Mouse (Mus musculus) activated CD4-positive, CD25-positive, alpha-beta regulatory T cell, adult 4 months (primary cell): ENCODE data around the gene Rgl2. TPM values are rescaled to one million over a fixed set of nuclear protein-coding genes. Genes with fewer than 3 reads are reported as not detected.
A peak's percentile ranks its signal among the peaks of the same experiment; 100 is the strongest.

Source experiments
- ATAC-seq: one replicate; pipeline ENCODE4 v1.8.0; 2017
- polyA plus RNA-seq, 2 experiments: library from polyadenylated mRNA; unstranded; fragments of 100-300 nt; shearing (Covaris generic); gene quantifications; one replicate each; pipeline ENCODE4 v1.2.1; 2017

Rgl2 gene
- polyA plus RNA-seq, 2 experiments from 2014 or later: 26.5 to 34.3 TPM

GRCm38 (mm10) chr17:33909077-33909868 is 20.1 kb upstream of the Rgl2 start, which contains the start of gene Daxx:
Daxx (plus strand) TSS chr17:33909414.
- peak; percentile 85 for ATAC-seq

GRCm38 (mm10) chr17:33909869-33910250 is 19.5 kb upstream of the Rgl2 start:
- ATAC-seq: no peak

GRCm38 (mm10) chr17:33910346-33911051 is 18.8 kb upstream of the Rgl2 start:
- ATAC-seq: no peak

- ATAC-seq: no peak
Measured at GRCm38 (mm10) chr17:33911052-33911812, 18.1 kb upstream of the Rgl2 start.

GRCm38 (mm10) chr17:33911813-33912414 is 17.4 kb upstream of the Rgl2 start:
- no peak for ATAC-seq

- no peak for ATAC-seq
Measured at GRCm38 (mm10) chr17:33913264-33913663, 16.1 kb upstream of the Rgl2 start.

GRCm38 (mm10) chr17:33913905-33914304 is 15.4 kb upstream of the Rgl2 start:
- no peak for ATAC-seq

- ATAC-seq: no peak
Measured at GRCm38 (mm10) chr17:33914969-33915391, 14.4 kb upstream of the Rgl2 start.

- ATAC-seq: peak; percentile 66
Measured at GRCm38 (mm10) chr17:33915671-33916250, 13.6 kb upstream of the Rgl2 start, which contains the start of the genes Tapbp and Zbtb22. Tapbp (plus strand) TSS chr17:33915899. Zbtb22 (plus strand) TSS chr17:33915904.

GRCm38 (mm10) chr17:33916294-33916693 is 13.0 kb upstream of the Rgl2 start:
- no peak for ATAC-seq

- ATAC-seq: no peak
Measured at GRCm38 (mm10) chr17:33916847-33917655, 12.3 kb upstream of the Rgl2 start.

- no peak for ATAC-seq
Measured at GRCm38 (mm10) chr17:33917656-33918292, 11.6 kb upstream of the Rgl2 start.

GRCm38 (mm10) chr17:33918293-33919203 is 10.8 kb upstream of the Rgl2 start:
- ATAC-seq: peak; percentile 6

- peak; percentile 56 for ATAC-seq
Measured at GRCm38 (mm10) chr17:33919351-33920281, 9.7 kb upstream of the Rgl2 start.

- peak; percentile 36 for ATAC-seq
Measured at GRCm38 (mm10) chr17:33920282-33921097, 8.9 kb upstream of the Rgl2 start.

- ATAC-seq: no peak
Measured at GRCm38 (mm10) chr17:33921361-33921760, 8.0 kb upstream of the Rgl2 start.

GRCm38 (mm10) chr17:33924577-33925283 is 4.6 kb upstream of the Rgl2 start:
- ATAC-seq: no peak
